Mouse (Mus musculus) frontal cortex, adult 2 months (tissue): ENCODE measurements around the gene Gas7. TPM values are rescaled to one million over a fixed set of nuclear protein-coding genes. Genes with fewer than 3 reads are reported as not detected.
A peak's percentile ranks its signal among the peaks of the same experiment; 100 is the strongest.

ENCODE experiments used
- DNase-seq, 2 experiments: peaks; one replicate each; pipeline ENCODE4 v3.0.0; 2022; ENCODE audit warnings: low spot score in 1 of 2; ENCODE audit errors: extremely low spot score in 1 of 2
- polyA plus RNA-seq: library from polyadenylated mRNA; depleted of rRNA; stranded (reverse); fragments of >200 nt; gene quantifications from 2 replicates; pipeline ENCODE4 v1.2.3, GENCODE M21; 2012

Gene Gas7
- polyA plus RNA-seq, 1 experiment: 166 TPM

DNA sequence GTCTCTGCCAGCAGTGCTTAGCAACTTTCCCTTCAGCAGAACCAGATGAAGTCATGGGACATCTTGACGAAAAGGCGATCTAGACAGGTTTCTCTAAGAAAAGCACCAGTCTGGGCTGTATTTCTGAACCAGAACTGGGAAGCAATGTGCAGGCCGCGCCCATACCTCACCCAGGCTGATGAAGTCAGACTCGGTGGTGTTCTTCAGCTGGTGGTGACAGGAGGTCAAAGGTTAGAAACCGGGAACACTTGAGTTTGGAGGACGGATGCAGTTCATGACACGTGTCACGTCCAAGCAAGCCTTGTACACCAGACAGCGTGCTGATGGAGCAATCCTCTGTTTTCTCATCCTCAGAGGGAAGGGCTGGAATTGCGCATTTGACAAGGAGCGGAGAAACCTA, 32.9 kb downstream of the Gas7 start:
- no peak for DNase-seq

DNA sequence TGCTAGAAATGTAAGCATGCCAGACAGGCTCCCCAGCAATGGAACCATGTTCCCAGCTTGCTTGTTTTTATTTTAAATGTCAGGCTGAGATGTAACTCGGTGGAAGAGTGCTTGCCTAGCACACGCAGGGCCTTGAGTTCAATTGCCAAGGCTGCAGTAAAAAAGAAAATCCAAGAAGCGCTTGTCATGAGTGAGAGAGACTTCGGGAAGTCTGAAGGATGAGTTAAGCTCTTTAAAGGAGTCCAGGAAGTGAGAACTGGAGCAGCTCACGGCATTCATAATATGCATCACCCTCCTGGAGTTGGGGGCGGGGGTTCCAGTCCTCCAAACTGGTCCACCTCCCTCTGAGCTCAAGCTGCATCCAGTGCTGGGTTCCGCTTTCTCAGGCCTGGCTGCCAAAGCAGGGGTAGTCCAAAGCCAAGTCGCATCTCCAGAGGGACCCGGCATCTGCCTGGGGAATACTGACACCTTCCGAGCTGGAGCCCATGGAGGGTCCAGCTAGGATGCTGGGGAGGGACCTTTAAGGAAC, 34.5 kb downstream of the Gas7 start:
- DNase-seq: no peak

DNA sequence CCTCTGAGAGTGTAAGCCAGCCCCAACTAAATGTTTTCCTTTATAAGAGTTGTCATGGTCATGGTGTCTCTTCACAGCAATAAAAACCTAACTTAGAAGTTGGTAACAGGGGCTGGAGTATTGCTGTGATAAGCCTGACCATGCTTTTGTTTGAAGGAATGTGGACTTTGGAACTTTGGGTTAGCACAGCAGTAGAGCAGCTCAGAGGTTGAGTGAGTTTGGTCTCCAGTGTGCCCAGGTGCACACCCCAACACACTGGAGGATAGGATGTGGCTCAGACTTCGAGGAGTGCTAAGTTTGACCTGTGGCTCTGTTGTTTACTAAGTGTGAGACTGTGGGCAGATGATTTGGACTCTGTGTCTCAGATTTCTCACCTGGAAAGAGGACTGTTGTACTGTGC, 41.6 kb downstream of the Gas7 start:
- no peak for DNase-seq

DNA sequence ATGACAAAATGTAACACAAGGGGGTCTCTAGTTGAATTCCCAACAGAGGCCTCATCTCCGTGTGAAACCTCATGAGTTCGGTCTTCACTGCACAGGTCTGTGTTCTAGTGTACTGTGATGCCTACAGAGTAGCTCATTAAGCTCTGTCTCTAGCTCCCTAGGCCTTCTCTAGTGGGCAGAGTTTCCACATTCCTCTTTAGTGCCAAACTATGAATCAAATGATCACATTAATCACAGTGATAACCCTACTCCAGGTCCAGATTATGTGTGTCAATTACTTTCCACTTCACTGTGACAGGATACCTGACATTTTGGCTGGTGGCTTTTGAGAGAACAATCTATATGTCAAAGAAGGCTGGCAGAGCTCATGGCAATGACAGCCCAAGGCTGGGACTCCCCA, 44.9 kb downstream of the Gas7 start:
- no peak for DNase-seq

DNA sequence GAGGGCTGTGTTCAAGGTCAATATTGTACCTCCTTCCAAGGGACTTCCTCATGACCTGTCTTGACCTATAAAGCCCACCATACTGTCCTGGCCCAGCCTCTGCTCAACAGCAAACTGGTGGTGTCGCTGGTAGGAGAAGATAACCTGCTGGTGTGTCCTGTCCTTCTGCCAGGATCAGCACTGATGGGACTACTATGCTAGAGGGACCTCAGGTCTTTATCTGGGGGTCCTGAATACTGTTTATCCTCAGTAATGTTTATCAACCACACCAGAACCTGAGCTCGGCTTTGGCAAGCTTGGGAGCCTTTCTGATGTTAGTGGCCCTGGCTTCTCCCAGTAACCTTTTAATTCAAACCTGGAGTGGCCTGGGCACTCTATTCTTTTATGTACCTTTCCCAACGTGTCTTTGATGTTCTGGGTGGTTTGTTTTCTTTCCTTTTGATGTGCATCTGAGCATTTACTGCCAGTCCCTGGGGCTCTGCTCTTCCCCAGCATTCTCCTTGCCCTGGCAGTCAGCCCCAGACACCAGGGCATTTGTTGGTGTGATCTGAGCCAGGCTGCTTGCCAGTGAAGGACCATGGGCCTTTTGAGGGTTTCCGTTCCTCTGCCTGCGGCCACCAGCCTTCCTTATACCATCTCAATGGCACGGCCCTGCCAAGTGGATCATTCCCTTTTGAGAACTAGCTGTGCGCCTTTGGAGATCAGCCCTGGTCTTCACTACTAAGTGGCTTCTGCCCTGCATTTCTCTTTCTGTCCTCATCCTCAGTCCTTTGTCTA, 46.4 kb downstream of the Gas7 start:
- peak in 1 of 2 experiments; percentile 43 for DNase-seq

DNA sequence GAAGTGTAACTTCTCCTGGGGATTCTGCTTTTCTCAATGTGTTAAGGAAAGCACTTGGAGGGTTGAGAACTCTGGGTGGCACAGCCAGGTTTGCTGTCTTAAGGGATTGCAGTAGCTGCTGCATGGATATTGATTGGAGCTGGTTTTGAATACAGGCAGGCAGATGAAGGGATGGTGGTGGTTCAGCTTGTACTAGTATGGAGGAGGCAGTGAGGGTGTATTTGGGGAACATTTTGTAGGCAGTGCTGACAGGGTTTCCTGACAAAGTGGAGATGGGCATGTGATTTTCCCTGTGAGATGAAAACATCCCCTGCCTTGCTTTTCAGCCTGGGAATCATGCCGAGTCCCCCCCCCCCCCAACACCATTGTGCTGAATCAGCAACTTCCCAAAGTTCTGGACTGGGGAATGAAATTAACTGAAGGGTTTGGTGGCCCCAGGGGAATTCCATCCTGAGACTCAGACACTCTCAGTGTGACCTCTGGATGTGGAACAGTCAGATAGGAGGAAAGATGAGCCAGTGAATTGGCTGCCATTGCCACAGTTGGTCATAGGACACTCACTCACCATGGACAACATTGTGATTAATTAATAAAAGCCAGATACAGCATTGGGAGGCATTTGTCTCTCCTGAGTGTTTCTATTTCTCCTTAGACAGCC, 54.1 kb downstream of the Gas7 start:
- no peak for DNase-seq

DNA sequence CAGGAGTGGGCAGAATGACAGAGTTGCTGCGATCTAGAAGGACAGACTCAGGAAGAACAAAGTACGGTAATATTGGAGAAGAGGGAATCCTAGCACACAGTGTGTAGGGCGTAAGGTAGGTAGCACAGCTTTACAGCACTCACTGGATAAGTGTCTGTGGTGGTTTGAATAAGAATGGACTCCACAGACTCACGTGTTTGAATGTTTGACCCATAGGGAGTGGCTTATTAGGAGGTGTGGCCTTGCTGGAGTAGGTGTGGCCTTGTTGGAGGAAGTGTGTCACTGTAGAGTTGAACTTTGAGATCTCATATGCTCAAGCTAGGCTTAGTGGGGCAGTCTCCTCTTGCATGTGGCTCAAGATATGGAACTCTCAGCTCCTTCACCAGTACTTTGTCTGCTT, 55.6 kb downstream of the Gas7 start:
- DNase-seq: no peak

DNA sequence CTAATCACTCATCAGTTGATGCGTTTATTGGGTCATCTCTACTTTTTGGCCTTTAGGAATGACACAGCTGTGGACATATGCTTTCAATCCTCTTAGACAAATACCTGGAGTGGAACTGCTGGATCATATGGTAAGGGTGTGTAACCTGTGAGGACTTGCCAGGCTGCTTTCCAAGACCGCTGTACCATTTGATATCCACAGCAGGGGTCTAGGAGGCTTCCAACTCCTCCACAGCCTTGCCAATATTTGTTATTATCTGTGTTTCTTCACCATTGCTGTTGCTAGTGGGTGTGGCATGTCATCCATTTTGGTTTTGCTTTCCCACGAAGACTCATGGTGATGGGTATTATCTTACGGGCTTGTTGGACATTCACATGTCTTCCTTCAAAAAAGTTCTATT, 57.8 kb downstream of the Gas7 start:
- no peak for DNase-seq

DNA sequence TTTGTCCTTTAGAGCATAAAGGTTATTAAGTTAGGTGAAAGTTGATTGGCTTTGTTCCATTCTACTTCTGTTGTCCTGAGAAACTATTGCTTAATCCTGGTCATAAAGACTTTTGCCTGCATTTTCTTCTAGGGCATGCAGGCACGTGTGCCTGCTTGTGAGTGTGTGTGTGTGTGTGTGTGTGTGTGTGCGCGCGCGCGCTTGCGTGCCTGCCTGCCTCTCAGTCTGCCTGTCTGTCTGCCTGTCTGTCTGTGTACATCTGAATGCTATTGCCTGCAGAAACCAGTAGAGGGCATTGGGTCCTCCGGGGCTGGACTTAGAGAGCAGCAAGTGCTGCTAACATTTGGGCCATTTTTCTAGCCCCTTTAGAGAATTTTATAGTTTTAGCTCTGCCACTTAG, 59.2 kb downstream of the Gas7 start:
- no peak for DNase-seq

DNA sequence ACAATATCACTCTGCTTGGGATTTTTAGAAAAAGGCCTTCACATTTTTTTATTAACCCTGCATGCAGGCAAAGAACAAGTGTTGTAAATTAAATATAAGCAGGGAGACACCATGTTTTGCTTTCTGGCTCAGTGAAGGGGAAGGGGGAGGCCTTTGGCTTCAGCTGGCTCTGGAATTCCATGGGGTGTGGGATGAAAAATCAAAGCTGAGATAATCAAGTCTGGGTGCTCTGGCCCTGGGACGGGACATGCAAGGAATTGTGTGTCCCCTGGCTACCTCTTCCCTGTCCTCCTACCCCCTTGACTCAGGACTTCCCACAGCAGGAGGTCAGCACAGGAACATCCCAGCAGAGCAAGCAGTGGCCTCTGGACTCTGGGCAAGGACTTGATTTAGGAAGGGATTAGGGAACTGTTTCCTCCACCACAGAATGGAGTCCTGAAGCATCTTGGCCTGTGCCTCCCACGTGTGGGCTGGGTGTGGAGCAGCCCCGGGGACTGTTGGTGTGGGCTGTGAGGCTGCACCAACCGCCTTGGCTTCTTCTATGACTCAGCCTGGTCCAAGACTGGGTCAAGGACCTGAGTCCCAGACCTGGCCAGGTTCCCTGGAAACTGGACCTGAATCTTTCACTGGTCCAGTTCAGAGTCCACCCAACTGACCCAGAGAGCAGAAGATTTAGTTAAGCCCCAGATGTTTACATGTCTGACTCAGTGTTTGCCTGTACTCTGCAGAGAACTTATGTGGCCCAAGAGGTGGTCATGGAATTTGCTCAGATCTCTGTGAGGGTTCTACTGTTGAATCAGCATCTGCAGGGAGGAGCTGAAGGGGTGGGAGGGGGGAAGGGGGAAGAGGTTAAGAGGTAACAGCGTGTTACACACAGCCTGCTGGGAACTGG, 60.0 kb downstream of the Gas7 start:
- DNase-seq: no peak

DNA sequence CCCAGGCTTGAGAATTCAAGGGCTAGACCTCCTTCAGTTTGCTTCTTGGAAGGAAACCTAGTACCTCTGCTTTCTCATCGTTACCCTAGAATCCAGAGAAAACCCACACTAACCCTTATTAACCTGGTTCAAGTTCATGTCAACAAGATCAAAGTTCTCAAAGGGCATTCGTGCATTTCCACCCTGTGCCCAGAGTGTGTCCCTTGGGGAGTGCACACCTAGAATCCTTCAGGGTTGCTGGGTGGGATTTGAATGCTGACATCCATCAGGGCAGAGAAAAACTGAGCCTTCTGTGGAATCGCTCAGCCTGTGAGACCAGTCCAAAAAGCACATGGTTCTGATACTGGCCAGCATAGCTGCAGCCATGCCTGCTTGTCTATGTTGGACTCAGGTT, 60.7 kb downstream of the Gas7 start:
- DNase-seq: no peak

DNA sequence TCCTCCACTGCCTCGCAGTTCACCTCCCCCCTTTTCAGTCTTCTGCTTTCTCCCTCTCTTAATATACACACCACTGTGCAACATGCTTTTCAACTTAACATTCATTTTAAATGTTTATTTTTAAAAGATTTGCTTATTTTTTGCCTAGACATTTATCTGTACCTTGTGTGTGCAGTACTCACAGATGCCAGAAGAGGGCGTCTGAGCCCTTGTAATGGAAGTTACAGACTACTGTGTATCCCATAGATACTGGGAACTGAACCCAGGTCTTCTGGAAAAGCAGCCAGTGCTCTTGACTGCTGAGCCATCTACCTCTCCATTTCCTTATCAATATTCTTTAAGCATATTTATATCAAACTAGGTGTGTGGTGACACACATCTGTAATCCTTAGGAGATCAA, 62.5 kb downstream of the Gas7 start:
- no peak for DNase-seq

DNA sequence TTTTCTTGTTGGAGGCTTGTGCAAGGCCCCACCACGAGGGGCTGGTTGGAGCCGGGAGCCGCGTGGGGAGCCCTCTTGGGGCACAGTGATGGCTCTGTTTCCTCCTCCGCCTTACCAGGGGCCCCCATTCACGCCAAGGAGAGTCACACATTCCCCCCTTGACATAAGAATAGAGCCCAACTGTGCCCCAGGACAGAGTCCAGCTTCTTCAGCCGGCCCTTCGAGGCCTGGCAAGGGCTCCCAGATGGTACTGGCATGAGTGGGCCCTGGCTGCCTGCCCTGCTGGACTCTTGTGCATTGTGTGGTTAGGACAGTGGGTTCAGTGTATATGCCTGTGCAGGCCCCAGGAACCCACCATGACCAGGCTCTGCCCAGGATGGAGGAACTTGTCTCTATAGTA, 63.7 kb downstream of the Gas7 start:
- peak; percentile 15 to 66 for DNase-seq

DNA sequence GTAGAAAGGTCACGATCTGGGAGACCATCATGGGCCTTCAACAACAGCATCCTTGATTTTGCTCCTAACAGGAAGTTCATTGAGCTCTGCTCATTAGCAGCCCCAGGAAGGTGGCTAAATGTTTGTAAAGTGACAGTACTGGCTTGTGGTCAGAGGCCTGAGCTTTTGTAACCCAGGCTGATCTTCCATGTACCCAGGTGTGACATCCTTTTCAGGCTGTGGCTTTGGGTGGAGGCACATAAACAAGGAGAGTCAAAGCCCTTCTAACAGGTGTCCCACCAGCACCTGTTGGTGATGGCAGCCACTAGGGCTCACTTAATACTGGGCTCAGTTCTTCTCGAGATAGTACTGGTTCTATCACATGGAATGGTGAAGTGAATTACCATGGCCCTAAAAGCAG, 67.4 kb downstream of the Gas7 start:
- DNase-seq: no peak

DNA sequence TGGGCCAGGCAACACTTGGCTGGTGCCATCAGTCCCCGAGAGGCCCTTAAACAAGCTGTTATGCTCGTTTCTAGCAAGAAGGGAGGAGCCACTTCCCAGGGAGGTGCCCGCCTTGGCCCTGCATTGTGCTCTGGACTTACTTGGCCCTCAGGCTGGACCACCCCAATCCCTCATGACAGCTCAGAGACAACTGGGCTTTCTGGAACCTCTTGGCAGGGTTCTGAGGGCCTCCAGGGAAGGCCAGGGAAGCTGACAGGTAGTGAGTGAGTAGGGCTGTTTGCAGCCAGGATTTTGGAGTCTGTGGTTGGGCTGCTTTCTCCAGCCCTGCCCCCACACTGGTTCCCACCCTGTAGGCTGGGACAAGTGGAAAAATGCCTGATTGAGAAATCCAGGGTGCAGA, 68.6 kb downstream of the Gas7 start:
- DNase-seq: no peak

DNA sequence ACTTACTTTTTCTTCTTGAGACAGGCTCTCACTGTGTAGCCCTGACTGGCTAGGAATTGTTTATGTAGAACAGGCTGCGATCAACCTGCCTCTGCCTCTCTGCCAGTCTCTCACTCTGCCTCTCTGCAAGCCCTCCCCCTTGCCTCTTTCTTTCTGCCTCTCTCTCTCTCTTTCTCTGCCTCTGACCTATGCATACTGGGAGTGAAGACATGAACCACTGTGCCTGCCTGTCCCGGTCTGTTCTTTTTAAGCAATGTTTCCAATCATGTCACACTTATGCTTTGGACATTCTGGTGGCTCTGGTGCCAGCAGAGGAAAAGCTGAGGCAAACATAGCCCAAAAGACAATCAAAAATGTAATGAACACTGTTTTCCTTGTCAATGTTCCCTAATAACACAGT, 69.5 kb downstream of the Gas7 start:
- DNase-seq: no peak

DNA sequence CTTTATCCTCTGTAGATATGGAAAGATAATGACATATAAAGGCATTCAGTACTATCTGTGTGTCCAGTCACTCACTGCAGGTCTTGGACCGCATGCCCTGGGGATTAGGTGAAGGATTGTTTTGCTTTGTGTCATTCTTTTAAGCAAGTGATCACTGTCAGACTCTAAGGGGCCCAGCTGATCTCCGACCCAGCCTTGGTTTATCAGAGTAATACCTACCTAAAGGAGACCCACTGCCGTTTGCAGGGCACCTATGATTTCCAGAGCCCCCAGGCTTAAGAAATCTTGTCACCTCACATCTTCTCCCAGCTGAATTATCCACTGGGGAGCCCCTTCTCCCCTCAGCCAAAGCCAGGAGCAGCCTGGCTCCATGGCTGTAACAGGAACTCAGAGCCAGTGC, 70.6 kb downstream of the Gas7 start:
- DNase-seq: no peak

DNA sequence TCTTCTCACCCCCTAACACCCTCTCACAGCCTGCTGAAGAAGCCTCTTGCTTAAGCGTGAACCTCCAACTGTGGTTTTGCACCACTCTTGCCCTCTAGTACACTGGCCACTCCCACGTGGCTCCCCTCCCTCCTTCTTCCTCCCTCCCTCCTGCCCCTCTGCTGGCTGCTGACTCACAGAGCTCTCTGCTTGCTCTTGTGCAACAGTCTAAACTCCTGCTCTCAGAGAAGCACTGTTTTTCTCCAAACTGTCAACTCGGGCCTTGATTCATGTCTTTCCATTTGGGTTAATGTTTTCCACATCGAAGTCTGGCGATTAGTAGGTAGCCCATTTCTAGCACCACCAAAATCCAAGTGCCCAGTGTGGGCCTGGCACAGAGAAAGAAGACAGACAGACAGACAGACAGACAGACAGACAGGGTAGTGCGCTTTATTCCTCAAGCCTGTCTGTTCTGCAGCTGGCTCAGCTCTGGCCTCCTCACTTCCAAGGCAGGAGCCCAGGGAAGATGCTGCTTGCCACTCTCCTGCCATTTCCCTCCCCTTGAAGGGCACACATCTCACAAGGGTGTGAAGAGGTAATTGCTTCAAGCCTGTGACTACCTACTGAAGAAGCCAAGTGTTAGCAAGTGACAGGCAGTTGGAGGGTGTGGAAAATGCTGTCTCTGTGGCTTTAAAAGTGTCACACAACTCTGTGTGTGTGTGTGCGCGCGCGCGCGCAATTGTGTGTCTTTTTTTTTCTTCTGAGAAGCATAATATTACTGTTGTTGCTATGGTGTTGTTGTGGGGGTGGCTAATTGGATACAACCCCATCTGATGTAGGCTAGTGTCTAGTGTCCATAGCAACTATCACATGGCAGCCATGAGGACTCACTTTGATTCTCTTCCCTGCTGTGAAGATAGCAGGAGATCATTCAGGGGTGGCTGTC, 71.6 kb downstream of the Gas7 start:
- DNase-seq: peak in 1 of 2 experiments; percentile 58

DNA sequence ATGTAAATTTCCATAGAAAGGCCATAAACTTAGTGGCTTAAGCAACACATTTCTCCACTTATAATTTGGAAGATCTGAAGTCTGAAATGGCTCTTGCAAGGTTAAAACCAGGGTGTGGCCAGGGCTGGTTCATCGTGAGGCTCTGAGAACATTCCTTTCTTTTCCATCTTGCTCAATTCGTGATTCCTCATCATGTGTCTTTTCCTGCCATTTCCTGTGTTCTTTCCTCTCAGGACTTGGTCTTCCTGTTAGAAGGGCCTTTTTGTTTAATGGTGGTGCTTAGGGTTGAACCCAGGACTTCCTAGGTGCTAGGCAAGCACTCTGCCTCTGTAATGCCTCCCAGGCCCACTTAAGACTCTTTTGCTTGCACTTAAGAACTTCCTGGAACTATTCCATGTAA, 76.0 kb downstream of the Gas7 start:
- no peak for DNase-seq

DNA sequence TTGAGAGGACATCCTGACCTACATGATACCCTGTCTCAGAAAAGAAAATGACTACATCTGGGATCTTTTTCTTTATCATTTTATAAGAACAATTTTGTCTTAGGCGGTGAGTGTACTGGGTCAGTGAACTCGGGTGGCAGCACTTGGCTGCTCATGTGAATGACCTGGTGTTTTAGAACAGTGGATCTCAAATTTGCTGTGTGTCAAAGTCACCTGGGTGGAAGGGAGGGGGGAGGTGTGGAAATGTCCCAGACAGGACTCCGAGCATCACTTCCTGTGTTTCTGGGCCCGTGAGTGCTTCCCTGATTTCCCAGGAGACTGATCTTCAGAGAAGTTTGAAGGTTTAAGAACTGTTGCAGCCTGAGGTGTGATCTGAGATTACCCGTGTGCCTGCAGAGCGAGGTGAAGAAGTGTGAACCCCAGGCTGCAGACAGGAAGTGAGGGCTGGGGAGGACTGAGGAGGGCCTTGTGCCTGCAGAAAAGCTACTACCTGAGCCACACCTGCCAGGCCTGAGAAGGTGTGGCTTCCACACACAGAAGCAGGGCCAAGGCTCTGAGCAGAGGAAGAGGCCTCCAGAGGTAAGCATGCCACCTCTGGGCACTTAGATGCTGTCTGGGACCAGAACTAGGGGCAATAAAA, 76.8 kb downstream of the Gas7 start:
- DNase-seq: no peak
